Mouse (Mus musculus): ENCODE results near the gene Umodl1.

DNA sequence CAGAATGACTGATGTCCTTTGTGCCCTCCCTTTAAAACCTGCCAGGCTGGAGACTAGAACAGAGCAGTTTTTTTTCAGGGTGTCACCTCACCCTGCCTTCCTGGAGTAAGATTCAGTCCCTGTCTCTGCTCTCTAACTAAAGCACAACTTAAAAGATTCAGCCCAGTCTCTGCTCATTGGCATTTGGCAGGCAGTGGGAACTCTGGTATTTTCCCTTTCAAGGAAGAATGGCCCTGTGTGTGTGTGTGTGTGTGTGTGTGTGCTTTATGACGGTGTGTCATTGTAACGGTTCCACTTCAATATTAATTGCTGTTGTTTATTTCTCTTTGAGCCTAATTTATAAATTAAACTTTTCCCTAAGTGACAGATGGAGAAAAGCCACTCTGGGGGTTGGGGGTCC lies 88.3 kb downstream of the Umodl1 start:
- TF ChIP-seq MAX (IDR thresholded peaks at IDR 0.05) = no peak
- TF ChIP-seq CTCF (IDR thresholded peaks at IDR 0.05; ENCODE audit: control insufficient read depth, insufficient read depth, insufficient read length) = no peak
- TF ChIP-seq MYOG (IDR thresholded peaks at IDR 0.05; ENCODE audit: control insufficient read depth, extremely low read depth, insufficient read length) = no peak
- no peak for TF ChIP-seq USF1 (IDR thresholded peaks at IDR 0.05; ENCODE audit: low read depth)

Data from C2C12 (cell line).